Mouse (Mus musculus) testis, adult 2 months (tissue): ENCODE results near the gene Celf3. TPM values are rescaled to one million over a fixed set of nuclear protein-coding genes. Genes with fewer than 3 reads are reported as not detected.

Experiments
- H3K27ac ChIP-seq: fragments of 200-500 bp; 2 replicates; pipeline ENCODE4 v1.5.1; 2012; ENCODE audit warnings: low read depth, low read length; ENCODE audit not compliant: control insufficient read depth, insufficient read depth
- H3K27me3 ChIP-seq: fragments of 200-500 bp; 2 replicates; pipeline ENCODE4 v1.6.1; 2012; ENCODE audit warnings: mild to moderate bottlenecking, low read length, moderate library complexity; ENCODE audit not compliant: control insufficient read depth, insufficient read depth
- H3K36me3 ChIP-seq: fragments of 200-500 bp; 2 replicates; pipeline ENCODE4 v1.6.1; 2012; ENCODE audit warnings: mild to moderate bottlenecking, low read length; ENCODE audit not compliant: control insufficient read depth, insufficient read depth
- H3K4me1 ChIP-seq: fragments of 200-500 bp; 2 replicates; pipeline ENCODE4 v1.6.1; 2012; ENCODE audit warnings: low read length; ENCODE audit not compliant: control insufficient read depth, insufficient read depth
- H3K4me3 ChIP-seq: fragments of 200-500 bp; 2 replicates; pipeline ENCODE4 v1.5.1; 2012; ENCODE audit warnings: low read depth, mild to moderate bottlenecking, low read length, moderate library complexity, mixed read lengths; ENCODE audit not compliant: control insufficient read depth
- CTCF ChIP-seq: fragments of 200-500 bp; IDR thresholded peaks from 2 replicates; pipeline ENCODE4 v1.5.1; 2012; ENCODE audit warnings: low read depth, mild to moderate bottlenecking, inconsistent platforms, low read length, moderate library complexity; ENCODE audit not compliant: control insufficient read depth, insufficient read depth, insufficient replicate concordance
- POLR2A ChIP-seq: fragments of 200-500 bp; IDR thresholded peaks from 2 replicates; pipeline ENCODE4 v1.6.1; 2012; ENCODE audit warnings: low read depth, mild to moderate bottlenecking, inconsistent platforms, low read length, moderate library complexity; ENCODE audit not compliant: control insufficient read depth
- polyA plus RNA-seq: library from polyadenylated mRNA; depleted of rRNA; stranded (reverse); fragments of >200 nt; gene quantifications from 2 replicates; pipeline ENCODE4 v1.2.3, GENCODE M21; 2012; rRNA removed

Gene Celf3
- polyA plus RNA-seq, result 243 and 256 TPM in 2 replicates

DNA sequence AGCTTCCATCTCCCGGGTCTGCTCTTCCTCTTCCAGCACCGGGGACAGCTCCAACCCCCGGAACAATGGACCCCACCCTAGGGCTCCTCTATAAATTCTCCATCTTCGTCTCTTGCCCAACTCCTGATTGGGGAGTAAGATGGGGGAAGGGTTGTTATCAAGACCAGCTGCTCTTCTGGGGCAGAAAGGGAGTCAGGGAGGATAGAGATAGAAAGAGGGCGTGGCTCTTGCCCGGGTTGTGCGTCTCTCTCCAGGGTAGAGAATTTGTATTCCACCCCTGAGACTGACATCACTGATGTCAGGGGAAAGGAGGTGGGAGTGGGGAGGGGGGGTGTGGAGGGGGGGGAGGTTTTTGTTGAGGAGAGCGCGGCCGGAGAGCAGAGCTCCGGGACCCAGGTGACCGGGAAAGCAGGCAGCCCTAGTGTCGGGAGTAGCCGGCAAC is at the start of gene Celf3:
Gene Celf3, plus strand, starts transcription at position 315 of the 442 bp plus-strand sequence.
- Histone ChIP-seq H3K27me3 (no peaks in the 10 kb centered on the region), H3K27ac (no peak within 1 kb of the TSS), H3K4me3 (peak within 1 kb of the TSS; percentile 86), H3K4me1 (peaks cover 4% of the 10 kb centered on the region), H3K36me3 (no peaks in the 10 kb centered on the region)
- TF ChIP-seq POLR2A, result no peak
- TF ChIP-seq CTCF, result no peak

DNA sequence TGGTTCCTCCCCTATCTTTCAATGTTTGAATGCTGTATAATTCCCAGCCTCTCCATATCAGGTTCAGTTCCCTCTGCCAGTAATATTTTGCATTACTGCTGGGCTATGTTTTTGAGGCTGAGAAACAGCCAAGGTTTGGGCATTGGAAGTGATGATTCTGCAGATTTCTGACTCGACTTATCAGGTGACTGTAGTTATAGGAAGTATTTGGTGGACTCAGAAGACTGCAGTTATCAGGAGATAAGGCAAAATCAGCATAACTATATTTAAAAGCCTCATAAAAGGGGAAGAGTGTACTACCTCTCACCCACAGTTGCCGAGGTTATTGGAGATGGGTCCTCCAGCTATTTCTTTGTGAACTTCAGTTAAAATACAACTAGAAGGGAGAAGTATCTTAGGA is 47.1 kb upstream of the Celf3 start:
- no peak overlapping the region for H3K4me3 ChIP-seq
- no peaks in the 10 kb centered on the region for H3K4me1 ChIP-seq
- H3K27ac ChIP-seq, result no peak overlapping the region
- H3K36me3 ChIP-seq, result peaks cover 4% of the 10 kb centered on the region
- no peak for TF ChIP-seq POLR2A
- no peak for TF ChIP-seq CTCF
- H3K27me3 ChIP-seq, result no peaks in the 10 kb centered on the region

DNA sequence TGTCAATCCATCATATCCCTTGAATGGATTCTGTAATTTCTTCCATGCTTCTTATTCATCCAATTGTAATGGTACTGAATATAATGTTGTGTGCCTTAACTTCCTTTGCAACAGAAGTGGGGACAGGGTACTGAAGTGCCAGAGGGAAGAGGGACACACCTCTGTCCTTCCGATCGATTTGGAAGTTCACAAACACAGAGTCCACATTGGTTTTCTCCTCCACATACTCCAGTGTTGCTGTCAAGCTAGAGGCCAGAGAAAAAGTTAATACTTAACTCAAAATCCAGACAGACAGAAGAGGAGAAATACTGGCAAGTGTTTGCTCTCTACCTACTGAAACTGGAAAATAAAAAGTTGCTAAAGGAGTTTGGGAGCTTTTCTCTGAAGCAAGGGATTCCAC is 43.8 kb upstream of the Celf3 start:
- Histone ChIP-seq H3K27ac (peak overlapping the region; percentile 78), H3K4me3 (peak overlapping the region; percentile 76), H3K4me1 (no peaks in the 10 kb centered on the region), H3K27me3 (no peaks in the 10 kb centered on the region), H3K36me3 (peaks cover 4% of the 10 kb centered on the region)
- TF ChIP-seq POLR2A (no peak), CTCF (no peak)

DNA sequence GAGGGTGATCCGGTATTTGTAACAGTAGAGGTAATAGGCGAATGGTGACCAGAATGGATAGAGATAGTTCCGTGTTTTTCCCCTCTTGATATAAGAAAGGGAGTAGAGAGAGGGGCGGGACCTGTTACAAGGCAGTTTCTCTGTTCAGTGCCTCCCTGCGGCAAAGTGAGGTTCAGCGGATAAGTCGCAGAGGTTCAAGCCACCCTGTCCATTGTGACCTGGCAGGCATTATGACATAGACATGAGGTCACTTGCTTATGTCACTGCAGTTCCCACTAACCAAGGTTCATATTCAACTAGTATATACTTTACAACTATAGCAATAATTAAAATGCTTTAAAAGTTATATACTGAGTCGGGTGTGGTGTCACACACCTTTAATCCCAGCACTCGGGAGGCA is 41.7 kb upstream of the Celf3 start:
- H3K27ac ChIP-seq, result peak overlapping the region; percentile 76
- H3K4me3 ChIP-seq, result peak overlapping the region; percentile 89
- peaks cover 4% of the 10 kb centered on the region for H3K36me3 ChIP-seq
- TF ChIP-seq CTCF (no peak), POLR2A (peak; percentile 91; the same call in 1 of the 2 replicates)
- H3K4me1 ChIP-seq, result no peaks in the 10 kb centered on the region
- H3K27me3 ChIP-seq, result no peaks in the 10 kb centered on the region

DNA sequence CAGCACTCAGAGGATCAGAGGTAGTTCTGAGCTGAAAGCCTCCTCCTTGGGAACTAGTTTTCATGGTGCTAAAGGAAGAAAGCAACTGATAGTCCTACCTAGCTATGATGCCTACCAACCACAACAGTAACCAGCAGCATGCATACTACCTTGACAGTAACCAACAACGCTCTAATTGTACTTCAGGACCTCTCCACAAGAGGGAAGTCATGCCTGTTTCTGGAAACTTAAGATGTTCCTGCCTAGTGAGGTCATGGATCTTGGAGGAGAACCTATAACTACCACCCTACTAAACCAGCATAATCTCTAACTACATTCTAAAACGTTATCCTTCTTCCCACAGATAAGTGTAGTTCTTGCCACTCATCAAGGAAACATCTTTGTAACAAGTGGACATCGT is 36.9 kb upstream of the Celf3 start:
- Histone ChIP-seq H3K4me1 (no peaks in the 10 kb centered on the region), H3K36me3 (no peaks in the 10 kb centered on the region; the same call in 1 of the 2 replicates), H3K27ac (no peak overlapping the region), H3K27me3 (no peaks in the 10 kb centered on the region), H3K4me3 (no peak overlapping the region)
- no peak for TF ChIP-seq CTCF
- no peak for TF ChIP-seq POLR2A

DNA sequence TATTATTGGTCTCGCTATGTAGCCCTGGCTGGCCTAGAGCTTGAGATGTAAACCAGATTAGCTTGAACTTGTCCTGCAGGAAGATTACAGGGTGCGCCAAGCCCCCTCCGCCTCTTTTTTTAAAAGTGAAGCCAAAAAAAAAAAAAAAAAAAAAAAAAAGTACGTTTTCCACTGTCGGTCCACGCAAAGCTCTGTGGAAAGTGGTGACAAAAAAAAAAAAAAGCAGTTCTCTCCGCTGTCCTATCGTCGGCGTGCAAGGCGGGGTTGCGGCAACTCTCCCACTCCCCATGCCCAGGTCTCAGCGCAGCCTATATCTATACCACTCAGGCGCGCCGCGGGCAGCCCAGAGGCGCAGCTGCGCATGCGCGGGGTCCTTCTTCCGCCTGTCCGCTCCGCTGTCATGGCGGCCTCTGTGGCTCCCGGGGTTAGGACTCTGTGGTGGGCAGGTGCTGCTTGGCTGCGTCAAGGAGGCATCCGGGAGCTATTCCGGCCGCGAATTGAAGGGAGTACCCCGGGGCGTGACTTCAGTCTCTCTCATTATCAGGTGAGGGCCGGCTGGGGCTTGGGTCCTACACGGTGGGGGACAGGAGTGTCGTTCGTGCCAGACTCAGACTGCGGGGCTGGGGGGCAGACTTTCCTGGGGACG is 35.0 kb upstream of the Celf3 start, which contains the start of gene Mrpl9:
Gene Mrpl9, plus strand, starts transcription at position 368 of the 646 bp plus-strand sequence.
- H3K36me3 ChIP-seq, result peaks cover 2% of the 10 kb centered on the region
- H3K27me3 ChIP-seq, result no peaks in the 10 kb centered on the region
- TF ChIP-seq POLR2A, result peak; percentile 93
- TF ChIP-seq CTCF, result no peak
- H3K4me3 ChIP-seq, result peak within 1 kb of the TSS; percentile 89
- peak within 1 kb of the TSS; percentile 79 for H3K27ac ChIP-seq
- no peaks in the 10 kb centered on the region for H3K4me1 ChIP-seq

DNA sequence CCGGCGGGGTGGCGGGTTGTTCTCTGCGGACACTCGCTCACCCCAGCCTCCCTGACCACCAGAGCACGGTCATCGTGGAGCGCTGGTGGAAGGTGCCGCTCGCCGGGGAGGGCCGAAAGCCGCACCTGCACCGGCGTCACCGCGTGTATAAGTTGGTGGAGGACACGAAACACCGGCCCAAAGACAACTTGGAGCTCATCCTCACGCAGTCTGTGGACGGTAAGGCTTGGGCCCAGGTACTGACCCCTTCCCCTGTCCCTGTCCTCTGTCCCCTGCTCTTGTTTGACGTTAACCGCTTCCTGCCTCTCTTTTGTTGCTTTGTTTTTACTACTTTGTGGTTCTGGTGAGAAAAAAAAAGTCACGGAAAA is 34.5 kb upstream of the Celf3 start, which contains the start of gene Oaz3:
Gene Oaz3, minus strand, starts transcription at position 319 of the 368 bp plus-strand sequence.
- peak within 1 kb of the TSS; percentile 89 for H3K4me3 ChIP-seq
- no peaks in the 10 kb centered on the region for H3K4me1 ChIP-seq
- H3K27me3 ChIP-seq, result no peaks in the 10 kb centered on the region
- peaks cover 4% of the 10 kb centered on the region for H3K36me3 ChIP-seq
- TF ChIP-seq POLR2A, result no peak; the same call in 1 of the 2 replicates
- no peak for TF ChIP-seq CTCF
- H3K27ac ChIP-seq, result peak within 1 kb of the TSS; percentile 79
